Mouse (Mus musculus): ENCODE data around the gene Arhgap19. TPM values are rescaled to one million over a fixed set of nuclear protein-coding genes. Genes with fewer than 3 reads are reported as not detected.
A peak's percentile ranks its signal among the peaks of the same experiment; 100 is the strongest.

Gene Arhgap19
- polyA plus RNA-seq, 1 experiment from 2014 or later: 17.8 TPM

- Histone ChIP-seq H3K27me3 (replicated peaks) (peaks cover 10% of the 10 kb centered on the region; the same call in 1 of the 2 replicates), H3K27ac (ENCODE audit: poor library complexity, severe bottlenecking) (no peak overlapping the region), H3K36me3 (no peaks in the 10 kb centered on the region)
Measured at GRCm38 (mm10) chr19:41831101-41831570, 29.3 kb upstream of the Arhgap19 start.

DNA sequence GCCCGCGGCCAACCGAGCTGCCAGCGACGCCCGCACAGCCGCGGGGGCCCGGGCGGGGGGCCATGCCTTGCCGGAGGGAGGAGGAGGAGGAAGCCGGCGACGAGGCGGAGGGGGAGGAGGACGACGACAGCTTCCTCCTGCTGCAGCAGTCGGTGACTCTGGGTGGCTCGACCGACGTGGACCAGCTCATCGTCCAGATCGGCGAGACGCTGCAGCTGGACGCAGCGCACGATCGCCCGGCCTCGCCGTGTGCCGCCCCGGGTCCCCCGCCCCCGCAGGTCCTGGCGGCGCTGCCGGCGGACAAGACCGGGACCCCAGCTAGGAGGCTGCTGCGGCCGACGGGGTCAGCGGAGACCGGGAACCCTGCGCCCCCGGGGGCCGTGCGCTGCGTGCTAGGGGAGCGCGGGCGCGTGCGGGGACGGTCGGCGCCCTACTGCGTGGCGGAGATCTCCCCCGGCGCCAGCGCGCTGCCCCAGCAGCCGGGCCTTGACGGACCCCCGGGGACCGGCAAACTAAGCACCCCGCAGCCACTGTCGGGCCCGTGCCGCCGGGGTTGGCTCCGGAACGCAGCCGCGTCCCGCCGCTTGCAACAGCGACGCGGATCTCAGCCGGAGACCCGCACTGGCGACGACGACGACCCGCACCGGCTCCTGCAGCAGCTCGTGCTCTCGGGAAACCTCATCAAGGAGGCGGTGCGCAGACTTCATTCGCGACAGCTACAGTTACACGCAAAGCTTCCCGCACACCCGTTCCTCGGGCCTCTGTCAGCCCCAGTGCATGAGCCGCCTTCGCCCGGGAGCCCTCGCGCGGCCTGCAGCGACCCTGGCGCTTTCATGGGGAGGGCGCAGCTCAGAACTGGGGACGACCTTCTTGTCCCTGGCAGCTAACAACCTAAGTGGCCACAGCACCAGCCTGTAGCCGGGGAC is 28.5 kb upstream of the Arhgap19 start:
- Histone ChIP-seq H3K27me3 (replicated peaks) (peaks cover 10% of the 10 kb centered on the region; the same call in 1 of the 2 replicates), H3K9ac (peak overlapping the region; percentile 88), H3K4me2 (peak overlapping the region; percentile 100), H3K27ac (ENCODE audit: poor library complexity, severe bottlenecking) (peak overlapping the region; percentile 67), H3K4me3 (peak overlapping the region; percentile 77), H3K4me1 (replicated peaks) (peaks cover 15% of the 10 kb centered on the region), H3K9me3 (replicated peaks) (no peaks in the 10 kb centered on the region), H3K36me3 (no peaks in the 10 kb centered on the region)
- WGBS: under 1% methylated on average over 103 of the region's 112 CpGs
- peak; percentile 78 for ATAC-seq (ENCODE audit: insufficient number of reproducible peaks, low FRiP score)

More at GRCm38 (mm10) chr19:41831101-41831570, 29.3 kb upstream of the Arhgap19 start:
- Histone ChIP-seq H3K9ac (peak overlapping the region; percentile 88), H3K4me1 (replicated peaks) (peaks cover 23% of the 10 kb centered on the region), H3K4me2 (peak overlapping the region; percentile 100), H3K4me3 (peak overlapping the region; percentile 77), H3K9me3 (replicated peaks) (no peaks in the 10 kb centered on the region)
- ATAC-seq (ENCODE audit: insufficient number of reproducible peaks, low FRiP score): no peak
- WGBS: under 1% methylated on average over 19 of the region's 19 CpGs

- peak within 1 kb of the TSS; percentile 67 for H3K27ac ChIP-seq (ENCODE audit: poor library complexity, severe bottlenecking)
- no peaks in the 10 kb centered on the region for H3K9me3 ChIP-seq (replicated peaks)
- peak within 1 kb of the TSS; percentile 100 for H3K4me2 ChIP-seq
- H3K4me3 ChIP-seq: peak within 1 kb of the TSS; percentile 77
- peak; percentile 94 for ATAC-seq (ENCODE audit: insufficient number of reproducible peaks, low FRiP score)
- H3K4me1 ChIP-seq (replicated peaks): peaks cover 12% of the 10 kb centered on the region
- under 1% methylated on average over 39 of the region's 39 CpGs for WGBS
- peak within 1 kb of the TSS; percentile 88 for H3K9ac ChIP-seq
- H3K36me3 ChIP-seq: no peaks in the 10 kb centered on the region
- peaks cover 10% of the 10 kb centered on the region; the same call in 1 of the 2 replicates for H3K27me3 ChIP-seq (replicated peaks)
Measured at GRCm38 (mm10) chr19:41829381-41830105, 27.7 kb upstream of the Arhgap19 start, which contains the start of gene Frat1. TSS of gene Frat1 (plus strand) at chr19:41829970.

GRCm38 (mm10) chr19:41828941-41829340 is 27.1 kb upstream of the Arhgap19 start:
- Histone ChIP-seq H3K4me2 (peak overlapping the region; percentile 100), H3K9ac (no peak overlapping the region), H3K36me3 (no peaks in the 10 kb centered on the region), H3K27ac (ENCODE audit: poor library complexity, severe bottlenecking) (no peak overlapping the region), H3K4me3 (peak overlapping the region; percentile 77), H3K27me3 (replicated peaks) (peaks cover 10% of the 10 kb centered on the region; the same call in 1 of the 2 replicates), H3K9me3 (replicated peaks) (no peaks in the 10 kb centered on the region), H3K4me1 (replicated peaks) (peaks cover 12% of the 10 kb centered on the region)
- 69% methylated on average over 3 of the region's 3 CpGs for WGBS
- ATAC-seq (ENCODE audit: insufficient number of reproducible peaks, low FRiP score): no peak

DNA sequence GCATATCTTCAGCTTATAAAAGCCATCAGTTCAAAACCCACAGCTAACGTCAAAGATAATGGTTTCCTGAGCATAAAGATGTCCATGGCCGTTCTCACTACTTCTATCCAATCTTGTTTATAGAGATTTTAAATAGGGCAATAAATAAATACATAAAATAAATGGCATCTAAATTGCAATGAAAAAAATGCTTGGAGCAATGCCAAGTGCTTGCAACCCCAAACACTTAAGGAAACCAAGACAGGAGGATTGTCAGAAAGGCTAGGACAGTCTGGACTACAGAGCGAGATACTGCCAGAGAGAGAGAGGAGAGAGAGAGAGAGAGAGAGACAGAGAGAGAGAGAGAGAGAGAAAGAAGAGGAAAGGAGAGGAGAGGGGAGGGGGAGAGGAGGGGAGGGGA is 24.7 kb upstream of the Arhgap19 start:
- no peak for ATAC-seq (ENCODE audit: insufficient number of reproducible peaks, low FRiP score)
- Histone ChIP-seq H3K27ac (ENCODE audit: poor library complexity, severe bottlenecking) (no peak overlapping the region), H3K27me3 (replicated peaks) (no peaks in the 10 kb centered on the region), H3K9me3 (replicated peaks) (no peaks in the 10 kb centered on the region), H3K4me3 (no peak overlapping the region), H3K36me3 (no peaks in the 10 kb centered on the region), H3K4me2 (no peak overlapping the region), H3K4me1 (replicated peaks) (peaks cover 6% of the 10 kb centered on the region), H3K9ac (no peak overlapping the region)
- 76% methylated on average over 3 of the region's 3 CpGs for WGBS

DNA sequence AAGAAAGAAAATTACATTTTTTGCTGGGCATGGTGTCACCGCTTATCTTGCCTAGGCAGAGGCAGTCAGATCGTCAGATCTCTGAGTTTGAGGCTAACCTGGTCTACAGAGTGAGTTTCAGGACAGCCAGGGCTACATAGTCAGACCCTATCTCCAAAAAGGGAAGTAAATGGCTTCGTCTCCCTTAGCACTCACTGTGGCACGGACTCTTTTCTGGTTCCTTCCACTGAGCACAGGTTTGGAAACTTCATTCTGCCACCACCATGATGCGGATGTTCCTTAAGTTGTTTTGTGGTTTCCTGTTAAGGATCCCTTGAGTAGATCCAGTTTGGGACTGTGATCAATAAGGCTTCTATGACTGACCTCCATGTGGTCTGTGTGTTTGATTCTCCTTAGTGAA is 23.1 kb upstream of the Arhgap19 start:
- Histone ChIP-seq H3K27ac (ENCODE audit: poor library complexity, severe bottlenecking) (no peak overlapping the region), H3K4me3 (no peak overlapping the region), H3K4me1 (replicated peaks) (no peaks in the 10 kb centered on the region), H3K4me2 (no peak overlapping the region), H3K9ac (no peak overlapping the region), H3K27me3 (replicated peaks) (0 out of 2 replicates have a peak, but pooled peaks cover 2% of the 10 kb centered on the region), H3K9me3 (replicated peaks) (no peaks in the 10 kb centered on the region), H3K36me3 (no peaks in the 10 kb centered on the region)
- WGBS: 71% methylated on average over 5 of the region's 5 CpGs
- no peak for ATAC-seq (ENCODE audit: insufficient number of reproducible peaks, low FRiP score)

- no peak for ATAC-seq (ENCODE audit: insufficient number of reproducible peaks, low FRiP score)
- no peak overlapping the region for H3K4me3 ChIP-seq
- no peak overlapping the region for H3K9ac ChIP-seq
- no peak overlapping the region for H3K27ac ChIP-seq (ENCODE audit: poor library complexity, severe bottlenecking)
- peaks cover 2% of the 10 kb centered on the region for H3K4me1 ChIP-seq (replicated peaks)
- H3K36me3 ChIP-seq: no peaks in the 10 kb centered on the region
- 0 out of 2 replicates have a peak, but pooled peaks cover 2% of the 10 kb centered on the region for H3K27me3 ChIP-seq (replicated peaks)
- no peaks in the 10 kb centered on the region for H3K9me3 ChIP-seq (replicated peaks)
- H3K4me2 ChIP-seq: no peak overlapping the region
- whole genome bisulfite sequencing: 63% methylated on average over 1 of the region's 1 CpGs
Measured at GRCm38 (mm10) chr19:41822589-41822988, 20.7 kb upstream of the Arhgap19 start.

DNA sequence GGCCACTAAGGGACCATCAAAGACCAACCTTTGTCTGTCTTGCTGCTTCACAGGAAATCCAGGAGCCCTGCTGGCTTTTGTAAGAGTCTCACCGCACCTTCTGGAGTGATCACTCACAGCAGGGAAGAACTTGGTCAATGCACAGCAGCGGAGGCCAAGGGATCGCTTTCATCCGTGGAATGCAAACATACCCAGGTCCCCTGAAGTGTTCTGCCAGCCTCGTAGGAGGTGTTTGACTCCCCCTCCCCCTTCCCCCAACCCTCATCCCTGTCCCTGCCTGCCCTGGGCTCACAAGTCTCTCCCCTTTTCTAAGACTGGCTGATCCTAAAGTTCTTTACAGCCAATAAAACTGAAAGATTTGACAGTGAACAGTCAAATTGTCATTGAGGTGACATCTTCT is 19.6 kb upstream of the Arhgap19 start:
- no peaks in the 10 kb centered on the region for H3K9me3 ChIP-seq (replicated peaks)
- no peak overlapping the region for H3K9ac ChIP-seq
- H3K27ac ChIP-seq (ENCODE audit: poor library complexity, severe bottlenecking): no peak overlapping the region
- no peaks in the 10 kb centered on the region for H3K36me3 ChIP-seq
- H3K4me3 ChIP-seq: no peak overlapping the region
- H3K4me2 ChIP-seq: no peak overlapping the region
- WGBS: 11% methylated on average over 5 of the region's 5 CpGs
- ATAC-seq (ENCODE audit: insufficient number of reproducible peaks, low FRiP score): no peak
- H3K27me3 ChIP-seq (replicated peaks): 0 out of 2 replicates have a peak, but pooled peaks cover 2% of the 10 kb centered on the region
- peaks cover 11% of the 10 kb centered on the region for H3K4me1 ChIP-seq (replicated peaks)

- H3K27ac ChIP-seq (ENCODE audit: poor library complexity, severe bottlenecking): no peak overlapping the region
- 0 out of 2 replicates have a peak, but pooled peaks cover 2% of the 10 kb centered on the region for H3K27me3 ChIP-seq (replicated peaks)
- no peak overlapping the region for H3K9ac ChIP-seq
- no peaks in the 10 kb centered on the region for H3K9me3 ChIP-seq (replicated peaks)
- H3K36me3 ChIP-seq: no peaks in the 10 kb centered on the region
- ATAC-seq (ENCODE audit: insufficient number of reproducible peaks, low FRiP score): no peak
- 87% methylated on average over 4 of the region's 4 CpGs for WGBS
- H3K4me3 ChIP-seq: no peak overlapping the region
- no peak overlapping the region for H3K4me2 ChIP-seq
- peaks cover 11% of the 10 kb centered on the region for H3K4me1 ChIP-seq (replicated peaks)
Measured at GRCm38 (mm10) chr19:41818749-41819148, 16.9 kb upstream of the Arhgap19 start.

DNA sequence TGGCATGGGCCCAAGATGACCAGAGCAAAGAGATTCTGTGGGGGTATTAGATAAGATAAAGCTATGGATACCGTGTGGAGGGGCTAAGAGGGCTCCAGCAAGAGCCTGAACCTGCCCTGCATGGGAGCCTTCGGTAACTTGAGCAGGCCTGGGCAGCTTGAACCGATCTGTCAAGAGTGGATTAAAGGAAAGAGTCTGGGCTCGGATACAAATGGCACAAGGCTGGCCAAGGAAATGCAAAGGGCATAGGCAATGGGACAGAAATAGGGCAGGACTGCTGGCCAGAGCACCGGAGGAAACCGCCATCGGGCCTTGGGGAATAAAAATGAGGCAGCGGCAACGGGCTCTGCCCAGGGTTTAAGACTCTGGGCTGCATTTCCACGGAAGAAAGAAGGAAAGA is 15.5 kb upstream of the Arhgap19 start:
- Histone ChIP-seq H3K27ac (ENCODE audit: poor library complexity, severe bottlenecking) (no peak overlapping the region), H3K9ac (no peak overlapping the region), H3K4me1 (replicated peaks) (peaks cover 11% of the 10 kb centered on the region), H3K4me2 (no peak overlapping the region), H3K4me3 (no peak overlapping the region), H3K9me3 (replicated peaks) (no peaks in the 10 kb centered on the region), H3K27me3 (replicated peaks) (0 out of 2 replicates have a peak, but pooled peaks cover 2% of the 10 kb centered on the region), H3K36me3 (no peaks in the 10 kb centered on the region)
- 32% methylated on average over 10 of the region's 10 CpGs for WGBS
- peak; percentile 45; the same call in 1 of the 2 replicates for ATAC-seq (ENCODE audit: insufficient number of reproducible peaks, low FRiP score)

- H3K9ac ChIP-seq: no peak overlapping the region
- H3K9me3 ChIP-seq (replicated peaks): no peaks in the 10 kb centered on the region
- no peak for ATAC-seq (ENCODE audit: insufficient number of reproducible peaks, low FRiP score)
- 0 out of 2 replicates have a peak, but pooled peaks cover 2% of the 10 kb centered on the region for H3K27me3 ChIP-seq (replicated peaks)
- H3K4me1 ChIP-seq (replicated peaks): peaks cover 11% of the 10 kb centered on the region
- H3K27ac ChIP-seq (ENCODE audit: poor library complexity, severe bottlenecking): no peak overlapping the region
- WGBS: 48% methylated on average over 5 of the region's 5 CpGs
- H3K36me3 ChIP-seq: no peaks in the 10 kb centered on the region
- no peak overlapping the region for H3K4me2 ChIP-seq
- H3K4me3 ChIP-seq: no peak overlapping the region
Measured at GRCm38 (mm10) chr19:41816915-41817314, 15.1 kb upstream of the Arhgap19 start.

All from heart, embryonic 12.5 days (tissue).